Mouse (Mus musculus): Measurements from ENCODE around the gene AB124611.

GRCm38 (mm10) chr9:21539981-21540753 is 14.2 kb downstream of the AB124611 start:
- no peak for TF ChIP-seq POLR2A (IDR thresholded peaks at IDR 0.05; ENCODE audit: extremely low read depth, insufficient read depth, low read length)
- TF ChIP-seq CTCF (IDR thresholded peaks at IDR 0.05; ENCODE audit: low read depth, low read length): no peak

Measured in liver, adult 2 months (tissue).